Mouse (Mus musculus): ENCODE results near the gene Zkscan1.

GRCm38 (mm10) chr5:138137935-138138549 is 53.2 kb downstream of the Zkscan1 start:
- TF ChIP-seq CTCF (IDR thresholded peaks at IDR 0.05; ENCODE audit: control insufficient read depth, insufficient read depth, low read length) (peak; percentile 34), POLR2A (IDR thresholded peaks at IDR 0.05; ENCODE audit: borderline replicate concordance, control insufficient read depth, low read depth, low read length) (no peak)
